Mouse (Mus musculus) heart, adult 18-20 months (tissue): ENCODE data around the gene Gcnt4. TPM values are rescaled to one million over a fixed set of nuclear protein-coding genes. Genes with fewer than 3 reads are reported as not detected.

ENCODE experiments used
- DNase-seq, 2 experiments: peaks; one replicate each; pipeline ENCODE4 v3.0.0; 2021 to 2022; ENCODE audit warnings: mixed read lengths in 1 of 2
- total RNA-seq, 2 experiments: library from RNA; stranded (reverse); gene quantifications; 2 replicates each; pipeline ENCODE4 v1.2.3; 2021

Gcnt4 gene
- total RNA-seq, 2 experiments from 2014 or later: 0.05 to 0.08 TPM

GRCm38 (mm10) chr13:96993291-96993989, 69.0 kb downstream of the Gcnt4 start:
- DNase-seq: no peak

GRCm38 (mm10) chr13:96995243-96995642, 70.8 kb downstream of the Gcnt4 start:
- no peak for DNase-seq

- DNase-seq: no peak
Measured at GRCm38 (mm10) chr13:96997080-96997479, 72.6 kb downstream of the Gcnt4 start.

Other genes with a start within 250 kb of the Gcnt4 start
- not detected for gene Ankrd31, start 176.4 kb upstream of the Gcnt4 start, total RNA-seq
- gene 1700029F12Rik, start 109.7 kb downstream of the Gcnt4 start, total RNA-seq: not detected
- gene Fam169a, start 142.6 kb downstream of the Gcnt4 start, total RNA-seq: under 1 TPM; 0.62 to 0.94 TPM
- gene Gm6169, start 174.5 kb downstream of the Gcnt4 start, total RNA-seq: 1 to 10 TPM in 1 of 2 experiments, not detected in 1; 9.8 TPM
- gene Gfm2, start 213.2 kb downstream of the Gcnt4 start, total RNA-seq: 10 to 100 TPM; 51.7 to 54.1 TPM
- 10 to 100 TPM; 48.4 to 52.1 TPM for gene Nsa2, start 213.2 kb downstream of the Gcnt4 start, total RNA-seq